Mouse (Mus musculus): Measurements from ENCODE around the gene Gm17359. TPM values are rescaled to one million over a fixed set of nuclear protein-coding genes. Genes with fewer than 3 reads are reported as not detected.

Gm17359 gene
- polyA plus RNA-seq, 1 experiment from 2014 or later = not detected

DNA sequence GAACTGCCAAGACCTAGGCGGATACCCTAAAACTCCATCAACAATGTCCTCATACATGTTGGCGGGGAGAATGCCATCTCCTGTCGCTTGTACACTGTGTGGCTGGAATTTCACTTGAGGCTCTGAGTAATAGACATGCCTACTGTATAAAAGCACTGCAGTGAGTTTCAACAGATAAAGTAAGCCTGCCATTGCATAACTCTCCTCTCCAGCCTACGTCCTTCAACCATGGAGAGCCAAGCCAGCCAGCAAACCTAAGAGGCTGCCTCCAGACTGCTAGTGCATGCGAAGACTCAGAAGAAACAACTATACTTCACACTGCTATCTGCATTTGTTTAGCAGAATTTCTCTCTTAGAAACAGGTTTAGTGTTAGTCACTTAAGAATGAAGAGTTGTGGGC lies 135.9 kb downstream of the Gm17359 start:
- ATAC-seq (ENCODE audit: low read depth) = no peak
- Histone ChIP-seq H3K4me1 (ENCODE audit: control insufficient read depth, low read depth, low read length) (no peaks in the 10 kb centered on the region), H3K36me3 (ENCODE audit: control insufficient read depth, insufficient read depth) (peaks cover 9% of the 10 kb centered on the region), H3K27me3 (ENCODE audit: control insufficient read depth, insufficient read depth, low read depth, low read length) (no peaks in the 10 kb centered on the region), H3K9ac (ENCODE audit: low read depth, low read length) (no peak overlapping the region), H3K4me2 (ENCODE audit: low read depth, low read length) (no peak overlapping the region), H3K27ac (ENCODE audit: low read length) (no peak overlapping the region), H3K9me3 (replicated peaks; ENCODE audit: control insufficient read depth, low read length) (no peaks in the 10 kb centered on the region), H3K4me3 (ENCODE audit: low read depth, low read length) (no peak overlapping the region)
- WGBS (ENCODE audit: insufficient replicate concordance) = 88% methylated on average over 5 of the region's 5 CpGs

DNA sequence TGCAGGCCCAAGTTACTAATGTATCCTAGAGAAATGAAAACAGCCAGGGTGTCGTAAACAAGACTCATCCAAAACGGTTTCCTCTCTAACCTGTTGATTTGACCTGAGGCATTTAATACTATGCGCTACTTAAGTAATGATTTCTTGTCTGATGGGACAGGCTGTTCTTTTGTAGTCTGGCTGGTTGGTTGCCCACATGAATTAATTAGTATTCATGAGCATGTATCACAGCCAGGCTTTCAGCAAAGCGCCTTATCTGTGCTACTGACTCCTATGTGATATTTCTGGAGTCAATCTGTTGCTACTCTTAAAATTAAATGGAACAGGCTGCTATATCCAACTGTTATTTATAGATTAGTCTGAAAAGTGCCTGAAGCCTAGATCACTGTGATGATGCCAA lies 138.4 kb downstream of the Gm17359 start:
- Histone ChIP-seq H3K36me3 (ENCODE audit: control insufficient read depth, insufficient read depth) (peaks cover 10% of the 10 kb centered on the region), H3K4me1 (ENCODE audit: control insufficient read depth, low read depth, low read length) (peaks cover 7% of the 10 kb centered on the region), H3K9ac (ENCODE audit: low read depth, low read length) (no peak overlapping the region), H3K4me2 (ENCODE audit: low read depth, low read length) (no peak overlapping the region), H3K9me3 (replicated peaks; ENCODE audit: control insufficient read depth, low read length) (no peaks in the 10 kb centered on the region), H3K27me3 (ENCODE audit: control insufficient read depth, insufficient read depth, low read depth, low read length) (no peaks in the 10 kb centered on the region), H3K27ac (ENCODE audit: low read length) (no peak overlapping the region), H3K4me3 (ENCODE audit: low read depth, low read length) (no peak overlapping the region)
- WGBS (ENCODE audit: insufficient replicate concordance) = 86% methylated on average over 4 of the region's 4 CpGs
- no peak for ATAC-seq (ENCODE audit: low read depth)

- ATAC-seq (ENCODE audit: low read depth) = no peak
- H3K9me3 ChIP-seq (replicated peaks; ENCODE audit: control insufficient read depth, low read length) = no peaks in the 10 kb centered on the region
- H3K9ac ChIP-seq (ENCODE audit: low read depth, low read length) = no peak overlapping the region
- H3K4me1 ChIP-seq (ENCODE audit: control insufficient read depth, low read depth, low read length) = peaks cover 7% of the 10 kb centered on the region
- H3K4me3 ChIP-seq (ENCODE audit: low read depth, low read length) = no peak overlapping the region
- H3K27me3 ChIP-seq (ENCODE audit: control insufficient read depth, insufficient read depth, low read depth, low read length) = no peaks in the 10 kb centered on the region
- no peak overlapping the region for H3K27ac ChIP-seq (ENCODE audit: low read length)
- peaks cover 20% of the 10 kb centered on the region for H3K36me3 ChIP-seq (ENCODE audit: control insufficient read depth, insufficient read depth)
- whole genome bisulfite sequencing (ENCODE audit: insufficient replicate concordance) = 80% methylated on average over 2 of the region's 2 CpGs
- H3K4me2 ChIP-seq (ENCODE audit: low read depth, low read length) = no peak overlapping the region
Measured at GRCm38 (mm10) chr3:79475980-79476379, 139.5 kb downstream of the Gm17359 start.

DNA sequence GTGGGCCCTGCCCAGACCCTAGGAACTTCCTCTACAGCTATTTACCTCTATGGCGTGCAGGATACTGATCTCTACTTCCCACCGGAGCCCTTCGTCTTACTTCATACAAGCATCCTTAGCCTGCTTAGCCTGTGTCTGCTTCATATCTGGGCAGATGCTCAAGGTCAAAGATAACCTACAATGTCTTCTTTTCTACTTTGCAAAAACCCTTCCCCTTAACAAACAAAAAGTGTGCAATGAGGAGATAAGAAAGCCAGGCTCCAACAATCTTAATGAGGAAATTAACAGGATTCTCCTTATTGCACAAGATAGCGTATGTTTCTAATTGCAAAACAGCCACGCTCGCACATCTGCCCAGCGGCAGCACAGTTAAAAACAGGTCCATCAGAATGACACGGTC lies 141.9 kb downstream of the Gm17359 start:
- Histone ChIP-seq H3K4me2 (ENCODE audit: low read depth, low read length) (no peak overlapping the region), H3K4me3 (ENCODE audit: low read depth, low read length) (no peak overlapping the region), H3K27ac (ENCODE audit: low read length) (no peak overlapping the region), H3K9ac (ENCODE audit: low read depth, low read length) (no peak overlapping the region), H3K36me3 (ENCODE audit: control insufficient read depth, insufficient read depth) (peaks cover 29% of the 10 kb centered on the region), H3K4me1 (ENCODE audit: control insufficient read depth, low read depth, low read length) (peaks cover 7% of the 10 kb centered on the region), H3K9me3 (replicated peaks; ENCODE audit: control insufficient read depth, low read length) (no peaks in the 10 kb centered on the region), H3K27me3 (ENCODE audit: control insufficient read depth, insufficient read depth, low read depth, low read length) (no peaks in the 10 kb centered on the region)
- 13% methylated on average over 8 of the region's 8 CpGs for WGBS (ENCODE audit: insufficient replicate concordance)
- peak; percentile 48; the same call in 1 of the 2 replicates for ATAC-seq (ENCODE audit: low read depth)

DNA sequence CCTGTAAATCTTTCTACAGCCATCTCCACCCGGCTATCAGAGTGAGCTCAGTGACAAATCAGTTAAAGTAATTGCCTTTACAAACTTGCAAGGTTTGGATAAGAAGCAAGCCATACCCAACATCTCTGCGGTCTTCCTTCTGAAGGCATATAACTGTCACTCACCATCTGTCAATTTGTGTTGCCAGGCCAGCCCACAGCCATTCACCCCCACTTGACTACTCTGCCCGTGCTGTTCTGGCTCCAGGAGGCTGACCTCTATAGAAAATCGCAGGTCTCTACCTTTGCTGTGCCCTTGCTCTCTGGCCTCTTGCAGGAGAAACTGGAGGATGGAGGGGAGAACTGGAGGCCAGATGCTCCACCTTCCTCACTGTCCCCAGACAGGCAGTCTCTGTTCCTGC lies 142.4 kb downstream of the Gm17359 start:
- Histone ChIP-seq H3K4me1 (ENCODE audit: control insufficient read depth, low read depth, low read length) (peaks cover 7% of the 10 kb centered on the region), H3K27me3 (ENCODE audit: control insufficient read depth, insufficient read depth, low read depth, low read length) (no peaks in the 10 kb centered on the region), H3K9me3 (replicated peaks; ENCODE audit: control insufficient read depth, low read length) (no peaks in the 10 kb centered on the region), H3K4me2 (ENCODE audit: low read depth, low read length) (no peak overlapping the region), H3K4me3 (ENCODE audit: low read depth, low read length) (no peak overlapping the region), H3K36me3 (ENCODE audit: control insufficient read depth, insufficient read depth) (peaks cover 29% of the 10 kb centered on the region), H3K27ac (ENCODE audit: low read length) (no peak overlapping the region), H3K9ac (ENCODE audit: low read depth, low read length) (no peak overlapping the region)
- ATAC-seq (ENCODE audit: low read depth) = no peak
- 35% methylated on average over 4 of the region's 4 CpGs for WGBS (ENCODE audit: insufficient replicate concordance)

- no peaks in the 10 kb centered on the region for H3K4me1 ChIP-seq (ENCODE audit: control insufficient read depth, low read depth, low read length)
- 62% methylated on average over 16 of the region's 16 CpGs for WGBS (ENCODE audit: insufficient replicate concordance)
- no peaks in the 10 kb centered on the region for H3K27me3 ChIP-seq (ENCODE audit: control insufficient read depth, insufficient read depth, low read depth, low read length)
- H3K9ac ChIP-seq (ENCODE audit: low read depth, low read length) = no peak overlapping the region
- no peak overlapping the region for H3K4me2 ChIP-seq (ENCODE audit: low read depth, low read length)
- H3K9me3 ChIP-seq (replicated peaks; ENCODE audit: control insufficient read depth, low read length) = no peaks in the 10 kb centered on the region
- H3K36me3 ChIP-seq (ENCODE audit: control insufficient read depth, insufficient read depth) = peaks cover 27% of the 10 kb centered on the region
- H3K4me3 ChIP-seq (ENCODE audit: low read depth, low read length) = no peak overlapping the region
- no peak overlapping the region for H3K27ac ChIP-seq (ENCODE audit: low read length)
- ATAC-seq (ENCODE audit: low read depth) = no peak
Measured at GRCm38 (mm10) chr3:79484286-79485063, 148.0 kb downstream of the Gm17359 start.

DNA sequence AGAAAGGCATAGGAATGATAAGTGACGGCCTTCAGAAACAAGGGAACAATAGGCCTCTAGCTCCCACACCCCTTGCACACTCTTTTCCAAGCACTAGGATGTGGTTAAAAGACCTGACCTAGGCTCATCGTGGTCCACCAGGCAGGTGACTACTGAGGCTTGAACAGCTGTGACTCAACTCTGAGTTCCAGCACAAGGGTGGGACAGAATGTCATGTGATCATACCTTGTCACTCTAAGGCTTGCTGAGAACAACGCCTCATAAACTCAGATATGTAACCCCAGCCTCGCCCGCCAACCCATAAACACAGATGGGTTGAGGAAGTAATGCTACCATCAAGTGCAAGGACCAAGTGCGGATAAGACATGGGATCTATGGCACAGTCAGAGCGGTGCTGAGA lies 151.6 kb downstream of the Gm17359 start:
- Histone ChIP-seq H3K9ac (ENCODE audit: low read depth, low read length) (no peak overlapping the region), H3K36me3 (ENCODE audit: control insufficient read depth, insufficient read depth) (peaks cover 25% of the 10 kb centered on the region), H3K4me3 (ENCODE audit: low read depth, low read length) (no peak overlapping the region), H3K27me3 (ENCODE audit: control insufficient read depth, insufficient read depth, low read depth, low read length) (no peaks in the 10 kb centered on the region), H3K9me3 (replicated peaks; ENCODE audit: control insufficient read depth, low read length) (no peaks in the 10 kb centered on the region), H3K27ac (ENCODE audit: low read length) (no peak overlapping the region), H3K4me2 (ENCODE audit: low read depth, low read length) (no peak overlapping the region), H3K4me1 (ENCODE audit: control insufficient read depth, low read depth, low read length) (no peaks in the 10 kb centered on the region)
- ATAC-seq (ENCODE audit: low read depth) = no peak
- 85% methylated on average over 7 of the region's 7 CpGs for WGBS (ENCODE audit: insufficient replicate concordance)

DNA sequence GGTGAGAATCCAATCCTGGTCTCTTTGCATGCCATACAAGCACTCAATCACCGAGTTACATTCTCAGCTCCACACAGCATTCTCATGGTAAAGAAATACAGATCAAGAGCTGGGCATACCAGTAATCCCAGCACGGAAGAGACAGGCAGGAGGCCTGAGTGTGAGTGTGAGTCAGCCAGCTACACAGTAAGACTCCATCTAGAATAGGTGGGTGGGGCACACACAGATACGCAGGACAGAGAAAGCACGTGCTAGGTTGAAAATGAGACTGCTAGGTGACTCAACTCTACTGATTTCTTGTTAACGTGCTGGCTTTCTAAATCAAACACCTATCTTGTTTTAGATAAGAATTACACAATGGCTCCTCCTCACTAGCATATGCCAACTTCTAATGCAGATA lies 153.6 kb downstream of the Gm17359 start:
- no peaks in the 10 kb centered on the region for H3K9me3 ChIP-seq (replicated peaks; ENCODE audit: control insufficient read depth, low read length)
- H3K4me1 ChIP-seq (ENCODE audit: control insufficient read depth, low read depth, low read length) = no peaks in the 10 kb centered on the region
- H3K27ac ChIP-seq (ENCODE audit: low read length) = no peak overlapping the region
- H3K4me3 ChIP-seq (ENCODE audit: low read depth, low read length) = no peak overlapping the region
- ATAC-seq (ENCODE audit: low read depth) = no peak
- no peaks in the 10 kb centered on the region for H3K27me3 ChIP-seq (ENCODE audit: control insufficient read depth, insufficient read depth, low read depth, low read length)
- H3K9ac ChIP-seq (ENCODE audit: low read depth, low read length) = no peak overlapping the region
- H3K4me2 ChIP-seq (ENCODE audit: low read depth, low read length) = no peak overlapping the region
- peaks cover 29% of the 10 kb centered on the region for H3K36me3 ChIP-seq (ENCODE audit: control insufficient read depth, insufficient read depth)
- whole genome bisulfite sequencing (ENCODE audit: insufficient replicate concordance) = 80% methylated on average over 5 of the region's 5 CpGs

DNA sequence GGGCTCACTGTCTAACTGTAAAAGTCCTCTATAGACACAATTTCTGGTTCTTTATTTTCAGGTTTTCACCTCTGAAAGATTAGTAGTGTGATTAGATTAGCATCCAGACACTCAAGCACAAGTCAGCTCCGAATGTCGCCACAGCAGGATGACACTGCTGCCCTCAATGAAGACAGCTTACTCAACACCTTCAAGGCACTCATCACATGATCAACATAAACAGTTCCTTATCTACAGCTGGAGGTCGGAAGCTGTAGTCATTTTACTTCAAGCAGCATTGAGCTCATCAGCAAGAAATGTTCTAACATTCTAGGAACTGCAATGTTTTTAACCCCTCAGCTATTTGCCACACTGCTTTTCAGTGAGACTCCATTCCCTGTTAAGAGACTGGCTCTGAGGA lies 155.2 kb downstream of the Gm17359 start:
- H3K9ac ChIP-seq (ENCODE audit: low read depth, low read length) = no peak overlapping the region
- H3K4me1 ChIP-seq (ENCODE audit: control insufficient read depth, low read depth, low read length) = no peaks in the 10 kb centered on the region
- ATAC-seq (ENCODE audit: low read depth) = no peak
- no peaks in the 10 kb centered on the region for H3K27me3 ChIP-seq (ENCODE audit: control insufficient read depth, insufficient read depth, low read depth, low read length)
- H3K36me3 ChIP-seq (ENCODE audit: control insufficient read depth, insufficient read depth) = peaks cover 32% of the 10 kb centered on the region
- H3K4me3 ChIP-seq (ENCODE audit: low read depth, low read length) = no peak overlapping the region
- WGBS (ENCODE audit: insufficient replicate concordance) = 52% methylated on average over 3 of the region's 3 CpGs
- no peak overlapping the region for H3K27ac ChIP-seq (ENCODE audit: low read length)
- H3K9me3 ChIP-seq (replicated peaks; ENCODE audit: control insufficient read depth, low read length) = no peaks in the 10 kb centered on the region
- no peak overlapping the region for H3K4me2 ChIP-seq (ENCODE audit: low read depth, low read length)
